Mouse (Mus musculus) small intestine, adult 2 months (tissue): ENCODE data around the gene Napepld. TPM values are rescaled to one million over a fixed set of nuclear protein-coding genes. Genes with fewer than 3 reads are reported as not detected.
"Not testable (repeated sequence)": the region's sequence is repeated elsewhere in the genome, so short reads cannot be mapped to it uniquely, and the experiment has no call there.

Experiments used
- H3K27ac ChIP-seq: fragments of 200-500 bp; 2 replicates; pipeline ENCODE4 v1.5.1; 2012; ENCODE audit warnings: low read depth, low read length, control low read depth, inconsistent platforms; ENCODE audit not compliant: insufficient read depth
- H3K27me3 ChIP-seq: fragments of 200-500 bp; 2 replicates; pipeline ENCODE4 v1.6.1; 2012; ENCODE audit warnings: mild to moderate bottlenecking, moderate library complexity, low read length, inconsistent platforms; ENCODE audit not compliant: control insufficient read depth, insufficient read depth
- H3K36me3 ChIP-seq: fragments of 200-500 bp; 2 replicates; pipeline ENCODE4 v1.6.1; 2012; ENCODE audit warnings: mild to moderate bottlenecking, low read length, control low read depth, inconsistent platforms; ENCODE audit not compliant: control insufficient read depth, insufficient read depth
- H3K4me1 ChIP-seq: fragments of 200-500 bp; 2 replicates; pipeline ENCODE4 v1.6.1; 2012; ENCODE audit warnings: low read length, inconsistent platforms, mixed read lengths; ENCODE audit not compliant: control insufficient read depth, insufficient read depth, insufficient read length
- H3K4me3 ChIP-seq: fragments of 200-500 bp; 2 replicates; pipeline ENCODE4 v1.5.1; 2012; ENCODE audit warnings: low read depth, mild to moderate bottlenecking, control low read depth, inconsistent platforms, low read length, moderate library complexity
- CTCF ChIP-seq: fragments of 200-500 bp; IDR thresholded peaks from 2 replicates; pipeline ENCODE4 v1.5.1; 2012; ENCODE audit warnings: low read depth, mild to moderate bottlenecking, control low read depth, inconsistent platforms, low read length, moderate library complexity, mixed read lengths; ENCODE audit not compliant: insufficient replicate concordance, insufficient read length; ENCODE audit errors: extremely low read depth
- POLR2A ChIP-seq: fragments of 200-500 bp; IDR thresholded peaks from 2 replicates; pipeline ENCODE4 v1.6.1; 2012; ENCODE audit warnings: low read depth, mild to moderate bottlenecking, control low read depth, inconsistent platforms, low read length, moderate library complexity
- WGBS: fragments of 180-500 bp; shearing (Covaris S2); methylation state at CpG from one replicate; pipeline ENCODE4 v1.1.7; 2018; 5-methylcytosine and 5-hydroxymethylcytosine counted together
- polyA plus RNA-seq: library from polyadenylated mRNA; depleted of rRNA; stranded (reverse); fragments of >200 nt; gene quantifications from 2 replicates; pipeline ENCODE4 v1.2.3, GENCODE M21; 2012; rRNA removed

Gene Napepld
- polyA plus RNA-seq, 1 experiment = 0.85 TPM

DNA sequence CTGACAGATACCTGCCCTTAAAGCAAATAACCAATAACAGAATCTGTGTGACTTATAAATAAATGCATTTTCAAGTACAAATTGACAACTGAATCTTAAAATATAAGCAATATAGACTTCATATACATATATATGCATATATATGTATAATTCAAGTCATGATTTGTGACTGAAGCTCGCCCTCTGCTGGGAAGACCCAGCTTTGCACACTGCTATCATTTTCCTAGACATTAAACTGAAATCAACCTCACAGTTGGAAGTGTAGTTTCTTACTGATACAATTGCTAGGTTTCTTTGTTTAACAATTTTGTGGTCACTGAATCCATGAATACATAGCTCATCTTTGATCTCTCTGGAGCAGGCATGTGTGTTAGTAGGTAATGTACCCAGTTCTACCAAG is 60.2 kb downstream of the Napepld start:
- Histone ChIP-seq H3K4me3 (no peak overlapping the region), H3K27ac (no peak overlapping the region), H3K27me3 (no peaks in the 10 kb centered on the region), H3K36me3 (no peaks in the 10 kb centered on the region), H3K4me1 (peaks cover 2% of the 10 kb centered on the region; the same call in 1 of the 2 replicates)
- TF ChIP-seq CTCF = no peak
- no peak for TF ChIP-seq POLR2A
- WGBS = 2% methylated on average over 1 of the region's 1 CpGs

DNA sequence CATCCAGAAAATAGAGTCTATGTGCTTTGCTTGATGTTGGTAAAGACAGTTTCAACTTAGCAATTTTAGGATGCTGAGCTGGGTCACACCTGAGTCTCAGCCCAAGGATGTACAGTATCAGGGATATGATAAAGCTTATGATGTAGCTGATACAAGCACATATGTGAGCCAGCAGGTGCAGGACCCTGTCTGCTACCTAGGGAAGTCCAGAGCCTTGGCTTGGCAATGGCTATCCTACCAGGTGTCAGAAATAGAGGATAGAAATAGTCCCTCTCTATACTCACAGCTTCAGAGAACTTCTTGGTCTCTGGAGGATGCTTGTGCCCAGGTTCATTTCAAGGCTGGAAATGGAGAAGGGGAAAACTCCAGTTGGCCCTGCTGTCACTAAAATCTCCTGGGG is 75.3 kb downstream of the Napepld start:
- no peak for TF ChIP-seq CTCF
- H3K36me3 ChIP-seq = no peaks in the 10 kb centered on the region
- H3K27ac ChIP-seq = no peak overlapping the region
- H3K4me1 ChIP-seq = no peaks in the 10 kb centered on the region
- no peak overlapping the region for H3K4me3 ChIP-seq
- no peaks in the 10 kb centered on the region for H3K27me3 ChIP-seq

DNA sequence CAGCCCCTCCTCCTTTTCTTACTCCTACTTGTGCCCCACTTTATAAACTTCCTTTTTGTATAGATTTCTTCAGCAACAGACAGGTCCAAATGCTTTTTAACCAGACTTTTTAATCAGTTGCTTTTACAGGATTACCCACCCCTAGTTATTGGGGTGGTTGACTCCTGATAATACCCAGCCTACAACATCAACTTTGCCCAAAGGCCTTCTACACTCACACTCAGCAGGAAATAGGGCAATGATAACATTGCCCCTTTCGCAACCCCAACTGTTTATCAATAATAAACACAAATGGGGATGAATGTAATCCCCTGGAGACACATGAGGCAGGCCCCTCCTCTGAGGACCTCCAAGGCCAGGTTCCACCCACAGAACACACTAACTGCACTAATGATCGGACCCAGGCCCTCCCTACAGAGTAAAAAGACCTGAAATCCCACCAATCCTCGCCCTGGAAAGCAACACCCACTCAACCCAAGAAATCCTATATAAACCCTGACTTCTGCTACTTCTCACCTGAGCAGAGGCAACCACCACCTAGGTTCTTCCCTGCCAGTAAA is 84.7 kb downstream of the Napepld start:
- WGBS = 78% methylated on average over 3 of the region's 3 CpGs
- no peaks in the 10 kb centered on the region for H3K36me3 ChIP-seq

DNA sequence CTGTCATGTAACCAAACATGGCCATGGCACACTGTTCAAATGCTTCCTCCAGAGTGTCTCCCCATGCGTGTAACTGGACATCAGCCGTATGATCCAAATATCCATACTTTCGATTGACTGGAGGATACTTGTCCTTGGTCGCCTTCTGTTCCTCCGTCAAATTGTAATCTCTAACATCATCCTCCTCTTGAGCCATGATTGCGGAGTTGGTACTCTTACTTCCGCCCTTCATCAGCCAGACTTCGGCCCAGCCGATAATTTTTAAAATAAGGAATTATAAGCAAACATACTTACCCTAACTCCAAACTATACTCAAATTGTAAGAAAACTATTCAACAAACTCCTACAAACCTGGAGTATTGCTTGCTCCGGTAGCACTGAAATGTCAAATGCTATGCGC is 86.9 kb downstream of the Napepld start:
- not testable (repeated sequence) for H3K36me3 ChIP-seq, H3K4me1 ChIP-seq, H3K4me3 ChIP-seq, H3K27me3 ChIP-seq, H3K27ac ChIP-seq
- 96% methylated on average over 11 of the region's 11 CpGs for WGBS

More for the DNA sequence above, 84.7 kb downstream of the Napepld start:
- TF ChIP-seq CTCF = no peak
- no peak for TF ChIP-seq POLR2A
- Histone ChIP-seq H3K27ac (no peak overlapping the region), H3K4me1 (no peaks in the 10 kb centered on the region), H3K4me3 (no peak overlapping the region), H3K27me3 (no peaks in the 10 kb centered on the region)

Other genes with a start within 250 kb of the Napepld start
- gene Lrrc17, start 157.8 kb downstream of the Napepld start, polyA plus RNA-seq = 0.37 and 0.56 TPM in 2 replicates
- gene Fbxl13, start 55.8 kb downstream of the Napepld start, polyA plus RNA-seq = not detected in 2 replicates
- gene Armc10, start 55.6 kb downstream of the Napepld start, polyA plus RNA-seq = 12.0 and 31.8 TPM in 2 replicates
- gene Pmpcb, start 35.7 kb upstream of the Napepld start, polyA plus RNA-seq = 9.2 and 14.6 TPM in 2 replicates
- 3.2 and 9.2 TPM in 2 replicates for gene Dnajc2, start 83.9 kb upstream of the Napepld start, polyA plus RNA-seq
- gene Psmc2, start 83.9 kb upstream of the Napepld start, polyA plus RNA-seq = 4.4 and 8.7 TPM in 2 replicates
- gene Slc26a5, start 164.2 kb upstream of the Napepld start, polyA plus RNA-seq = not detected in 2 replicates